8 mouse cellular contexts compared by ENCODE assay signal in the genomic region with DNA sequence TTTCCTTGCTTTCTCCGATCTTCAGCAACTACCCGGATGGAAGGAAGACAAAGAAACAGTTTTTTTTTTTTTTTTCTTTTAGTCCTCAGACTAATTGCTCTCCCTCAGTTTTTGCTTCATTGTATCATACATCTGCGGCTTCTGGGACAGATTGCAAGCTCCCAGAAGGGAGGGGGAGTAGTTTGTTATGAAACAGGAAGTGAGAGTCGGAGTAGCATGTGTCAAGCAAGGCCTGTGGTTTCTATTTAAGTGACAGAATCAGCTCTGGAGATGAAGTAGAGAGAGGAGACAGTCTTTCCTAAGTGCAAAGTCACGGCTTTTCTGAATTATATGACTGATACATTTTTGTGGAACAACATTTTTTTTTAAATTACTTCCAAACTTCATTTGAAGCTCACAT.
A peak's percentile ranks its signal among the peaks of the same experiment; 100 is the strongest.
DNase-seq lines count a peak whose midpoint lies in the region; ATAC-seq lines count a peak whose summit lies in the region.

No protein-coding gene starts in this region.

- peak; percentile 98 for ATAC-seq in inflammation-experienced regulatory T-cells, adult 6 months

- intact Hi-C loops in left cerebral cortex, postnatal 4 days (cut with DNase I), result no loop called here

- peak; percentile 71 for DNase-seq in left cerebral cortex, adult 11 months (ENCODE audit: low spot score)
- no peak for DNase-seq in left cerebral cortex, postnatal 4 days
- DNase-seq in T-cell, adult 2 months (ENCODE audit: low spot score), result peak; percentile 65
- peak; percentile 67 for DNase-seq in skeletal muscle tissue, adult 2 months (ENCODE audit: low read depth, low spot score)
- no peak for DNase-seq in cerebellum, adult 9-11 months
- DNase-seq in cerebellum, adult 11 months, result no peak
- no peak for DNase-seq in cerebellum, postnatal 36 days

Comparison
In these comparisons a context has a peak if more than half of its experiments do, and no peak if none do; other contexts are left out.
1. DNase-seq: peak in left cerebral cortex, adult 11 months (single experiment), T-cell, adult 2 months (single experiment) and skeletal muscle tissue, adult 2 months (single experiment); none in left cerebral cortex, postnatal 4 days (single experiment), cerebellum, adult 9-11 months (single experiment), cerebellum, adult 11 months (single experiment) and cerebellum, postnatal 36 days (0 of 2).